Mouse (Mus musculus): ENCODE data around the gene Glrx. TPM values are rescaled to one million over a fixed set of nuclear protein-coding genes. Genes with fewer than 3 reads are reported as not detected.

The Glrx gene
- polyA plus RNA-seq (2015; fragmentation: Nextera tagmentation; extraction: Ambion mirVana), result 49.3 and 55.2 TPM in 2 replicates

DNA sequence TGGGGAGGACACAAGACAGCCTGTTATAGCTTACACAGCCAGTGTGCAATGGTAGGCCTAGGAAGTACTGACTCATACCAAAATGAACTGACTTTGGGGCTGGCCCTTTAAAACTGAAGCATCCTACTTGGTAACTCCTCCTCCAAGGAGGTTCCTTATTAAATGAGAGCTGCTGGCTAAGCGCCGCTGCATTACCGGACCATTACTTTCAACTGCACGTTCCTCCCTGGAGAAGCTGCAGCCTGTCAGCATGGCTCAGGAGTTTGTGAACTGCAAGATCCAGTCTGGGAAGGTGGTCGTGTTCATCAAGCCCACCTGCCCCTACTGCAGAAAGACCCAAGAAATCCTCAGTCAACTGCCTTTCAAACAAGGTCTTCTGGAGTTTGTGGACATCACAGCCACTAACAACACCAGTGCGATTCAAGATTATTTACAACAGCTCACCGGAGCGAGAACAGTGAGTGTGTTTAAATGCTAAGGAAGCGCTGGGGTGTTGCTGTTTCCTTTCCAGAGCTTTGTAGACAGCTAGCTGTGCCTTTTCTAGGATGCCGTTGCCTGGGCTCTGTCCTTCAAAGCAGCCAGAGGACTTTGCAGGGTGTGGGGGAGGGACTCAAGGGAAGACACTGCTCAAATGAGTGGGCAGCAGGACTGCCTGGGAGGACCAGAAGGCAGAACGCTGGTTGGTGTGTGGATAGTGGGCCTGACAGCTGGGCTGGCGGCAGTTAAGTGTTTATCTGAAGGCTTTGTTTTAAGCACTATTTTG lies at the start of gene Glrx:
Gene Glrx, plus strand, starts transcription at position 150 of the 763 bp plus-strand sequence.
- Histone ChIP-seq H3K4me1 (replicated peaks) (peaks cover 36% of the 10 kb centered on the region), H3K36me3 (no peaks in the 10 kb centered on the region), H3K27ac (replicated peaks) (peak within 1 kb of the TSS; percentile 78), H3K9me3 (no peaks in the 10 kb centered on the region), H3K4me3 (peak within 1 kb of the TSS; percentile 59), H3K4me2 (peak within 1 kb of the TSS; percentile 70), H3K9ac (peak within 1 kb of the TSS; percentile 70), H3K27me3 (no peaks in the 10 kb centered on the region)
- WGBS, result under 1% methylated on average over 12 of the region's 12 CpGs
- peak; percentile 92 for ATAC-seq (ENCODE audit: low read depth)

DNA sequence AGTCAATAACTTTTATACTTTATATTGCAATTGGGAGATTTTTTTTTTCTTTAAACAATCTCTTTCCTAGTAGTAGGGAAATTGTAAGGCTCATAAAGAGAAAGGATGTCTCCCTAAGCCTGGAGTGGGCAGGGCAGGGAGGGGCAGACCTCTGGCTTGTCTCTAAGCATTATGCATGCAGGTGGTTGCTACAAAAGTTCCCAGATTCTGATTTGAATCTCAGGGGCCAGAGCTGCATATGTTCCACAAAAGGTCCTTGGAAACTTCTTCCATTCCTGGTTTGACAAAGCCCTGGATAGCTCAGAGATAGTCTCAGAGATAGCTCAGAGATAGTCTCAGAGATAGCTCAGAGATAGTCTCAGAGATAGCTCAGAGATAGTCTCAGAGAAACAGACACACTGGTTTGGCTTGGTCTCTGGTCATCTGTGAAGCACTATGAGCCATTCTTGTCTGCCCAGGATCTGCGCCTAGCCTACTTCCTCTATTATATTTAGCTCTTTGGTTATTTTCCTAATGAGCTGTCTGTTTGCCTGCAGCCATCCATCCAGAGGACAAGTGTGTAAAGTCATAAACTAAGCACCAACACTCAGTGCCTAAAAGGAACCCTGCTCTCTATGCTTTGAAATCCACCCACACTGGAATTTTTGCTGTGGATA lies 49.0 kb upstream of the Glrx start:
- Histone ChIP-seq H3K27me3 (no peaks in the 10 kb centered on the region), H3K4me2 (no peak overlapping the region), H3K4me3 (no peak overlapping the region), H3K9ac (no peak overlapping the region), H3K36me3 (no peaks in the 10 kb centered on the region), H3K4me1 (replicated peaks) (no peaks in the 10 kb centered on the region), H3K27ac (replicated peaks) (no peak overlapping the region), H3K9me3 (no peaks in the 10 kb centered on the region)
- ATAC-seq (ENCODE audit: low read depth), result no peak
- 86% methylated on average over 1 of the region's 1 CpGs for WGBS

DNA sequence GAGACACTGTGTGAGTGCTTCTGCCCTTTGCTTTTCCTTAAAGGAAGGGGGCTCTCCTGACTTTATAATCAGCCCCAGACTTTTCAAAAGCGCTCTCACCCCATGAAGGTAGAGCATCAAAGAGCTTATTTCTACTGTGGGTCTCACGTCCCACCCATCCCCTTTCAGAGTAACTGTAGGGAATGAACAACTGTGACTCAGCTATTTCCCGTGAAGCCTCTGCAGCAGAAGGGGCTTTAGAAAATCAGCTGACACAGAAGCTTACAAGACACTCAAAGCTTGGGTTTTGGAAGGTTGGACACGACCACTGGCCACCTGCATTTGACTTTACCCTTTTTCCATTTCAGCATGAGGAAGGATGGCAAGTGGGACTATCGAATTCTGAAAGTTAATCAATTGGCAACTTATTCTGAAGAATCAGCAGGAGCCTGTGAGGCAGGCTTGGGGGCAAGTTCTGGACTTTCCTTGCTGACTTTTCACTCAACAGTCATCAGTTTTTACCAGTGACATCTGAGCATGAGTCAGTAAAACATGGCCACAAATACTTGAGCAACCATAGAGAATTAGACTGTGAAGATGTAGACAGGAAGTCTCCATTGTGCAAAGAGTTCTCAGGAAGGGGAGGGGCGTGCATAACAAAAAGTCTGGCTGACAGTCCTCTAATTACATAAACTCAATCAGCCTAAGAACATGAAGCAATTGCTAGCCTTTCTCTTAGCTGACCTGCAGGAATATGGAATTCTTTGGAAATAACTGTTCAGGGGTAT lies 45.6 kb upstream of the Glrx start:
- H3K27ac ChIP-seq (replicated peaks), result no peak overlapping the region
- no peaks in the 10 kb centered on the region for H3K4me1 ChIP-seq (replicated peaks)
- 61% methylated on average over 6 of the region's 6 CpGs for WGBS
- H3K27me3 ChIP-seq, result no peaks in the 10 kb centered on the region
- no peak overlapping the region for H3K4me3 ChIP-seq
- H3K4me2 ChIP-seq, result no peak overlapping the region
- H3K9ac ChIP-seq, result no peak overlapping the region
- ATAC-seq (ENCODE audit: low read depth), result no peak
- H3K36me3 ChIP-seq, result no peaks in the 10 kb centered on the region
- H3K9me3 ChIP-seq, result no peaks in the 10 kb centered on the region

GRCm38 (mm10) chr13:75797369-75798141 lies 42.1 kb upstream of the Glrx start:
- 0 out of 2 replicates have a peak overlapping the region, but pooled peaks have one; percentile 55 for H3K9ac ChIP-seq
- peak overlapping the region; percentile 27 for H3K4me3 ChIP-seq
- WGBS, result 33% methylated on average over 18 of the region's 18 CpGs

DNA sequence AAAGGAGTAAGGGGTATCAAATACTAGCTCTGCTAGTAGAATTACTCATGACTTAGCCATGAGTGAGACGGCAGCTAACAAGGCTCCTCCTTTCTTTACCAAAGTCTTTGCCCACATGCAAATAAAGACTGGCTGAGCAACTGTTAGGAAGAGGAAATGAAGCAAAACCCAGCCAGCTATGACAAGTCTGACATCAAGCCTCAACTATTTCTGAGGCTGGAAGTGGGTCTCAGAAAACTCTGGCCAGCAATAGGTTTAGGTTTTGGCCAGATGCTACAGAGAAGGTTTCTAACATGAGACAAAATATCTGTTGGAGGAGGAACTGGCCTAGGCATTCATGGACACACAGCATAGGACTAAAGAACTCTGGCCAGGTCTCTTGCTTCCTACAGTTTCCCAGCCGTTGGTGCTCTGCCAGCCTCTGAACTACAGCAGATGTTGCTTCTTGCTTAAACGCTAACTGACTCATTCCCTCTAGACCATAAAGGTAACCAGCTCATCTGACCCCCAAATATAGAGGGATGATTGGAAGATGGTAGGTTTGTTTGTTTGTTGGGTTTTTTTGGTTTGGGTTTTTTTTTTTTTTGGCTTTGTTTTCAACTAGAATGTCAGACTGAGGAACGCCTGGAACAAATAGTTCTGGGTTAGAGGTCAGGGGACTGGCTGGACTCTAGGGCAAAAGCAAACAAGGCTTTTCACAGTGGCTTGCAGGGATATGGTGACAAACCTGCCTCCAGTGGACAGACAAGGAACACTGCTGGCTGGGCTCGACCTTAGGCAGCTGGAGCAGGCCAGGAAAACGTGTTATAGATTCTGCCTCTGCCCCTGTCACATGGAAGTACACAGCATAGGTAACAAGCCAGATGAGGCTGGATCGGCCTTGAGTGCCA lies 41.0 kb upstream of the Glrx start:
- Histone ChIP-seq H3K27ac (replicated peaks) (no peak overlapping the region), H3K27me3 (no peaks in the 10 kb centered on the region), H3K9ac (no peak overlapping the region), H3K4me2 (no peak overlapping the region), H3K36me3 (no peaks in the 10 kb centered on the region), H3K9me3 (no peaks in the 10 kb centered on the region), H3K4me1 (replicated peaks) (no peaks in the 10 kb centered on the region), H3K4me3 (no peak overlapping the region)
- 83% methylated on average over 7 of the region's 7 CpGs for WGBS
- ATAC-seq (ENCODE audit: low read depth), result no peak

More at GRCm38 (mm10) chr13:75797369-75798141, 42.1 kb upstream of the Glrx start:
- H3K4me2 ChIP-seq, result peak overlapping the region; percentile 54
- no peaks in the 10 kb centered on the region for H3K36me3 ChIP-seq
- H3K27me3 ChIP-seq, result no peaks in the 10 kb centered on the region
- H3K9me3 ChIP-seq, result no peaks in the 10 kb centered on the region
- H3K4me1 ChIP-seq (replicated peaks), result no peaks in the 10 kb centered on the region
- ATAC-seq (ENCODE audit: low read depth), result peak; percentile 99
- H3K27ac ChIP-seq (replicated peaks), result no peak overlapping the region

- Histone ChIP-seq H3K9ac (no peak overlapping the region), H3K27ac (replicated peaks) (no peak overlapping the region), H3K27me3 (no peaks in the 10 kb centered on the region), H3K9me3 (no peaks in the 10 kb centered on the region), H3K4me3 (no peak overlapping the region), H3K4me1 (replicated peaks) (no peaks in the 10 kb centered on the region), H3K36me3 (no peaks in the 10 kb centered on the region), H3K4me2 (no peak overlapping the region)
- 82% methylated on average over 3 of the region's 3 CpGs for WGBS
- ATAC-seq (ENCODE audit: low read depth), result no peak
Observed at GRCm38 (mm10) chr13:75799421-75799820, 40.2 kb upstream of the Glrx start.

DNA sequence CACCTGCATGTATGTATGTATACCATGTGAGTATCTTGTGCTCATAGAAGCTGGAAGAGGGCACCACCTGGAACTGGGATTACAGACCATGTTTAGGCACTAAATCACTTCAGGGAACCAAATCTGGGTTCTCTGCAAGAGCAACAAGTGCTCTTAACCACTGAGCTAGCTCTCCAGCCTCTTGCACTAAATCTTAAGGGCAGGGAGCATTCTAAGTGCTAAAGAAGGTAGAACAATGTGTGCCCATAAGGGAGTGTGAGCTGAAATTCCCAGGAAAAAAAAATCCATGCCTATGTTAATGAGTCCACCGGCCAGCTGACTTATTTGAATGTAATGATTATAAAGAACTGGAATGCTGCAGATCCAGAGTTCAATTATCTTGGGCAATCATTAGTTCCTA lies 31.7 kb upstream of the Glrx start:
- Histone ChIP-seq H3K27me3 (no peaks in the 10 kb centered on the region), H3K9ac (no peak overlapping the region), H3K4me1 (replicated peaks) (no peaks in the 10 kb centered on the region), H3K27ac (replicated peaks) (no peak overlapping the region), H3K36me3 (no peaks in the 10 kb centered on the region), H3K9me3 (no peaks in the 10 kb centered on the region), H3K4me2 (no peak overlapping the region), H3K4me3 (no peak overlapping the region)
- no peak for ATAC-seq (ENCODE audit: low read depth)
- 76% methylated on average over 1 of the region's 1 CpGs for WGBS

- Histone ChIP-seq H3K4me2 (no peak overlapping the region), H3K27me3 (no peaks in the 10 kb centered on the region), H3K4me1 (replicated peaks) (no peaks in the 10 kb centered on the region), H3K4me3 (no peak overlapping the region), H3K36me3 (no peaks in the 10 kb centered on the region), H3K9me3 (no peaks in the 10 kb centered on the region), H3K9ac (no peak overlapping the region), H3K27ac (replicated peaks) (no peak overlapping the region)
- 72% methylated on average over 1 of the region's 1 CpGs for WGBS
- ATAC-seq (ENCODE audit: low read depth), result no peak
Observed at GRCm38 (mm10) chr13:75809957-75810356, 29.7 kb upstream of the Glrx start.

GRCm38 (mm10) chr13:75817183-75817582 lies 22.5 kb upstream of the Glrx start:
- no peak overlapping the region for H3K27ac ChIP-seq (replicated peaks)
- WGBS, result 92% methylated on average over 2 of the region's 2 CpGs
- no peak overlapping the region for H3K4me2 ChIP-seq
- H3K27me3 ChIP-seq, result no peaks in the 10 kb centered on the region
- ATAC-seq (ENCODE audit: low read depth), result no peak
- H3K4me3 ChIP-seq, result no peak overlapping the region
- no peak overlapping the region for H3K9ac ChIP-seq
- no peaks in the 10 kb centered on the region for H3K4me1 ChIP-seq (replicated peaks)
- H3K36me3 ChIP-seq, result no peaks in the 10 kb centered on the region
- H3K9me3 ChIP-seq, result no peaks in the 10 kb centered on the region

DNA sequence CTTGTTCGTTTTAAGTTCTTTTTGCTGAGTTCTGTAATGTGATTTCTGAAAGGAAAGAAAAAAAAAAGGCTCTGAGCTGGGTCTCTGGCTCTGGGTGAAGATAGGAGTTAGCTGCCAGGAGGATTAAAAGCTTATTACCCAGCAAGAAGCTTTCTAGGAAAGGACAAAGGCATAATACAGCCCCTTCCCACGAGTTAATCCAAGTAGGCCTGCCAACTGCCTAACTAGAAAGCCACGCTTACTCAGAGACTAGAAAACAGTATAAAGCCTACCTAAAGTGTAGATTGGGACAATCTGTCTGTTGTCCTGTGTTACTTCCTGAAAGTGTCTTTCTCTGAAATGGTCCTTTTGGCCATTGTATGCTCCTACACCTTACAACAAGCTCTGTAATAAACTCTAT lies 21.2 kb upstream of the Glrx start:
- no peaks in the 10 kb centered on the region for H3K4me1 ChIP-seq (replicated peaks)
- H3K4me2 ChIP-seq, result no peak overlapping the region
- H3K9ac ChIP-seq, result no peak overlapping the region
- no peak for ATAC-seq (ENCODE audit: low read depth)
- H3K27ac ChIP-seq (replicated peaks), result no peak overlapping the region
- H3K4me3 ChIP-seq, result no peak overlapping the region
- H3K27me3 ChIP-seq, result no peaks in the 10 kb centered on the region
- WGBS, result 64% methylated on average over 3 of the region's 3 CpGs
- no peaks in the 10 kb centered on the region for H3K36me3 ChIP-seq
- no peaks in the 10 kb centered on the region for H3K9me3 ChIP-seq
